Mouse (Mus musculus) bone marrow, adult 2 months (tissue): ENCODE measurements around the gene Rpl22l1.

Experiments
- CTCF ChIP-seq: fragments of 200-500 bp; IDR thresholded peaks from 2 replicates; pipeline ENCODE4 v1.5.1; 2011; ENCODE audit warnings: low read length, control low read depth; ENCODE audit not compliant: control insufficient read depth, insufficient read depth
- POLR2A ChIP-seq: fragments of 200-500 bp; IDR thresholded peaks from 2 replicates; pipeline ENCODE4 v1.6.1; 2011; ENCODE audit warnings: low read depth, mild to moderate bottlenecking, control low read depth, low read length, borderline replicate concordance; ENCODE audit not compliant: control insufficient read depth

DNA sequence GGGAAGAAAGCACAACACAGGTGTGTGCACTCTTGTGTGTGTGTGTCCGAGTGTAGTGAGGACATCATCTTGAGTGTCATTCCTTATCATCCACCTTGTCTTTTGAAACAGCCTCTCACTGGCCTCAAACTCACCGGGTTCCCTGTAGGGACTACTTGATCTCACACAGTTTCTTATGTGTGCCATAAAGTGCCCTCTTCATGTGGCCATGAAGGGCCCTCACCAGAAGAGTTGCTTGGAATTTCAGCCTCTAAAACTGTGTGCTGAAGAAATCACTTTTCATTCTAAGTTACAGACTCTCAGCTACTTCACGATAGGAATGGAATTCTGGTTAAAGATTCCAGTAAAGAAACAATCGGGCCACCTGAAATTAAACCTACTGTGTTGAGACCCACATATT lies 38.3 kb upstream of the Rpl22l1 start:
- TF ChIP-seq POLR2A (no peak), CTCF (no peak)
